Mouse (Mus musculus) kidney, adult 2 months (tissue): ENCODE results near the gene Angpt4.

Experiments
- CTCF ChIP-seq: fragments of 200-500 bp; conservative IDR thresholded peaks from 2 replicates; pipeline ENCODE4 v1.5.1; 2011; ENCODE audit warnings: low read depth, mild to moderate bottlenecking, control low read depth, low read length, moderate library complexity, mixed read lengths; ENCODE audit not compliant: insufficient read depth, insufficient read length
- POLR2A ChIP-seq: fragments of 200-500 bp; IDR thresholded peaks from one replicate; pipeline ENCODE4 v1.6.1; 2011; ENCODE audit warnings: low read depth, low read length, control low read depth

- TF ChIP-seq CTCF (no peak), POLR2A (no peak)
Measured at GRCm38 (mm10) chr2:151975295-151975694, 64.3 kb downstream of the Angpt4 start.
